Comparison of ENCODE assay signal across 8 mouse cellular contexts in the genomic region with DNA sequence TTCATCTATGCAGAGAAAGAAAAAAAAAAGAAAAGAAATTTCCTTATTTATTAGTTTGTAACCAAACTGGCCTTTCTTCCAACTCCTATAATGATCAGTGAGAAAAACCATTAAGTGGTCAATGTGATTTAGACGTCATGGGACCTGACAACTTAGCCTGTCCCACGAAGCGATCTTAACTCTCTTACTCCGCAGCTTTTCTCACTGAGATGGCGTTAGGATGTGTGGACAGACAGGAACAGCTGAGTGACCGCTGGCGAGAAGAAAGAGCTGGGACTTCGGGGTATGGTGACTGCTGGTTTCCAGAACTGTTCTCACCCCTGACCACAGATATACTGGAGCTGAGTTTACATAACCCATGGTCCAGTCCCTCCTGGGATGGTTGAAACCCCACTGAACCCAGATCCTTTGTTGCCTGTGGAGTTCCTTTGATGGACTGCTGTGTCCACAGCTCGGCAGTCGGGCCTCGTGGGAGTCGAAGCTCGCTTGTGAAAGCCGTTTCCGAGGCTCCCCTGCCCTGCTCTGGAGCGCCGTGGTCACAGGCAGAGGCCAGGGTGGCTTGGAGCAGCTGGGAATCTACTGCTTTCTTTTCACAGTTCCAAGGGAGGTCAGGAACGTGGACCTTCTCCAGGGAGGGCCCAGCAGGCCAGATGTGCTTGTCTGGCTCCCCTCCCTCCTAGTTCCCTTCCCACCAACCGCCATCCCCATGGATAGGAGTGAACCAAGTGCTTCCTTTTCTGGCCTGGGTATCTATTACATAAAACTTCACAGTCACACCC. TPM values are rescaled to one million over a fixed set of nuclear protein-coding genes. Genes with fewer than 3 reads are reported as not detected.
DNase-seq lines count a peak whose midpoint lies in the region; ATAC-seq and TF ChIP-seq lines count a peak whose summit lies in the region.

No protein-coding gene starts in this region.

- no peak overlapping the region for H3K9ac ChIP-seq in kidney, embryonic 14.5 days (ENCODE audit: low read depth, low read length)
- 0 out of 2 replicates have a peak overlapping the region, but pooled peaks have one; percentile 35 for H3K9ac ChIP-seq in neural tube, embryonic 13.5 days

- H3K9me3 ChIP-seq in kidney, embryonic 14.5 days (ENCODE audit: control insufficient read depth, low read length) = no peaks in the 10 kb centered on the region; the same call in 1 of the 2 replicates
- H3K9me3 ChIP-seq in neural tube, embryonic 13.5 days = no peaks in the 10 kb centered on the region

- intact Hi-C loops in left cerebral cortex, adult 2 months (cut with DNase I) = loop anchor here (2.0 kb wide), 1 partner anchor 317 kb away; no protein-coding TSS in a partner anchor
- intact Hi-C loops in left cerebral cortex, postnatal 25 days (cut with DNase I) = loop anchor here (2.0 kb wide), 2 partner anchors 317 to 511 kb away; no protein-coding TSS in a partner anchor

- WGBS in kidney, embryonic 14.5 days = 49% methylated on average over 19 of the region's 19 CpGs
- 71% methylated on average over 19 of the region's 19 CpGs for WGBS in neural tube, embryonic 13.5 days

- H3K36me3 ChIP-seq in kidney, embryonic 14.5 days (ENCODE audit: control insufficient read depth, insufficient read depth, low read length) = no peaks in the 10 kb centered on the region
- H3K36me3 ChIP-seq in neural tube, embryonic 13.5 days = no peaks in the 10 kb centered on the region

- no peak overlapping the region for H3K4me3 ChIP-seq in left cerebral cortex, adult 2 months
- H3K4me3 ChIP-seq in kidney, embryonic 14.5 days (ENCODE audit: low read length) = no peak overlapping the region
- no peak overlapping the region for H3K4me3 ChIP-seq in neural tube, embryonic 13.5 days

- H3K4me1 ChIP-seq in kidney, embryonic 14.5 days (ENCODE audit: control insufficient read depth, insufficient read depth, low read length) = peaks cover 6% of the 10 kb centered on the region; the same call in 1 of the 2 replicates
- H3K4me1 ChIP-seq in neural tube, embryonic 13.5 days (replicated peaks) = 0 out of 2 replicates have a peak, but pooled peaks cover 3% of the 10 kb centered on the region

- no peak for DNase-seq in left cerebral cortex, adult 2 months (ENCODE audit: extremely low spot score in 1 of 2, low spot score in 2 of 2)
- DNase-seq in left cerebral cortex, postnatal 25 days (ENCODE audit: low spot score in 2 of 2) = no peak
- DNase-seq in gastrocnemius, adult 18-20 months (ENCODE audit: low spot score) = peak; percentile 81
- DNase-seq in B cell, adult 2 months = no peak
- DNase-seq in layer of hippocampus, adult 18-20 months (ENCODE audit: low spot score in 2 of 2) = no peak
- DNase-seq in thymus, postnatal 14 days = no peak

- TF ChIP-seq CTCF in left cerebral cortex, adult 2 months (IDR thresholded peaks at IDR 0.05) = no peak

- H3K27ac ChIP-seq in left cerebral cortex, adult 2 months = peak overlapping the region; percentile 36; the same call in 1 of the 2 replicates
- H3K27ac ChIP-seq in kidney, embryonic 14.5 days (ENCODE audit: low read depth, low read length) = peak overlapping the region; percentile 70
- 0 out of 2 replicates have a peak overlapping the region, but pooled peaks have one; percentile 0 for H3K27ac ChIP-seq in neural tube, embryonic 13.5 days (replicated peaks)

- H3K27me3 ChIP-seq in kidney, embryonic 14.5 days (ENCODE audit: control insufficient read depth, insufficient read depth, low read length) = no peaks in the 10 kb centered on the region
- no peaks in the 10 kb centered on the region for H3K27me3 ChIP-seq in neural tube, embryonic 13.5 days

- H3K4me2 ChIP-seq in kidney, embryonic 14.5 days (replicated peaks; ENCODE audit: low read depth, low read length) = no peak overlapping the region
- H3K4me2 ChIP-seq in neural tube, embryonic 13.5 days = no peak overlapping the region

- ATAC-seq in kidney, embryonic 14.5 days (ENCODE audit: low FRiP score, low TSS enrichment) = peak; percentile 63; the same call in 1 of the 2 replicates
- ATAC-seq in neural tube, embryonic 13.5 days (ENCODE audit: low read depth) = no peak

RNA-seq across cellular contexts. Expression of a gene that starts 25.8 kb away (rescaled TPM):
- total RNA-seq in left cerebral cortex, adult 2 months (2021) = not detected
- not detected for total RNA-seq in left cerebral cortex, postnatal 25 days (2021)
- total RNA-seq in gastrocnemius, adult 18-20 months (2021) = under 1 TPM in 1 of 2 experiments, not detected in 1; 0.38 TPM
- polyA plus RNA-seq in kidney, embryonic 14.5 days (2014; fragmentation: Nextera tagmentation; extraction: Ambion mirVana) = 0.72 and 0.91 TPM in 2 replicates
- polyA plus RNA-seq in neural tube, embryonic 13.5 days (2015; fragmentation: Nextera tagmentation; extraction: Ambion mirVana) = not detected in 2 replicates
- under 1 TPM in 1 of 2 experiments, not detected in 1; 0.30 TPM for total RNA-seq in layer of hippocampus, adult 18-20 months (2021)

Comparison
In these comparisons a context has a peak if more than half of its experiments do, and no peak if none do; other contexts are left out.
1. H3K27ac ChIP-seq: peak in every context shown above with its lines; median percentile 70 in kidney, embryonic 14.5 days; 36 in left cerebral cortex, adult 2 months; 0 in neural tube, embryonic 13.5 days.